Mouse (Mus musculus): ENCODE data around the gene Mta2. TPM values are rescaled to one million over a fixed set of nuclear protein-coding genes. Genes with fewer than 3 reads are reported as not detected.

Gene Mta2
- total and polyA plus RNA-seq, 3 experiments = 116 to 171 (median 167) TPM

- DNase-seq (ENCODE audit: low read depth, low spot score) = no peak
- Histone ChIP-seq H3K9ac (ENCODE audit: control insufficient read depth, low read depth, low read length, poor library complexity, severe bottlenecking) (no peak overlapping the region), H3K36me3 (ENCODE audit: control insufficient read depth in 1 of 2, insufficient read depth in 2 of 2, low read length in 2 of 2) (peaks cover 0 to 7% of the 10 kb centered on the region in 2 experiments; a peak in 2 of 4 replicates), H3K27me3 (ENCODE audit: control insufficient read depth in 1 of 2, insufficient read depth in 2 of 2, low read length in 2 of 2) (no peaks in the 10 kb centered on the region), H3K79me2 (ENCODE audit: control insufficient read depth, insufficient read depth, low read length, poor library complexity) (no peaks in the 10 kb centered on the region), H3K4me3 (ENCODE audit: control insufficient read depth in 1 of 2, insufficient read depth in 1 of 2, low read depth in 2 of 2, low read length in 2 of 2) (no peak overlapping the region), H3K27ac (ENCODE audit: control insufficient read depth, low read depth, low read length) (no peak overlapping the region), H3K9me3 (replicated peaks; ENCODE audit: insufficient read depth, low read length) (no peaks in the 10 kb centered on the region), H3K4me1 (ENCODE audit: control insufficient read depth in 1 of 2, insufficient read depth in 2 of 2, low read length in 2 of 2) (peaks cover 4 to 12% of the 10 kb centered on the region in 2 experiments; a peak in 3 of 4 replicates)
- no peak for TF ChIP-seq E2F4 (IDR thresholded peaks at IDR 0.05; ENCODE audit: borderline replicate concordance, low read depth, low read length)
- no peak for TF ChIP-seq JUND (IDR thresholded peaks at IDR 0.05; ENCODE audit: low read depth, low read length)
- TF ChIP-seq RAD21 (IDR thresholded peaks at IDR 0.05; ENCODE audit: low read depth, low read length) = no peak
- TF ChIP-seq ZC3H11A (IDR thresholded peaks at IDR 0.05; ENCODE audit: low read depth, low read length) = no peak
- no peak for TF ChIP-seq ELF1 (IDR thresholded peaks at IDR 0.05; ENCODE audit: low read depth, low read length)
- no peak for TF ChIP-seq TAL1 (IDR thresholded peaks at IDR 0.05; ENCODE audit: low read length)
- TF ChIP-seq MAZ (IDR thresholded peaks at IDR 0.05; ENCODE audit: low read depth, low read length) = no peak
- TF ChIP-seq CHD2 (IDR thresholded peaks at IDR 0.05; ENCODE audit: low read length) = no peak
- TF ChIP-seq TBP (IDR thresholded peaks at IDR 0.05; ENCODE audit: low read depth, low read length) = no peak
- TF ChIP-seq ZKSCAN1 (IDR thresholded peaks at IDR 0.05; ENCODE audit: low read depth, low read length) = no peak
- TF ChIP-seq MAX (IDR thresholded peaks at IDR 0.05; ENCODE audit: low read length) = no peak
- TF ChIP-seq ETS1 (IDR thresholded peaks at IDR 0.05; ENCODE audit: low read depth, low read length) = no peak
- no peak for TF ChIP-seq UBTF (IDR thresholded peaks at IDR 0.05; ENCODE audit: borderline replicate concordance, insufficient read depth, low read depth, low read length)
- no peak for TF ChIP-seq USF2 (IDR thresholded peaks at IDR 0.05; ENCODE audit: borderline replicate concordance in 1 of 2, insufficient read depth in 1 of 2, low read depth in 1 of 2, low read length in 2 of 2)
- no peak for TF ChIP-seq NRF1 (IDR thresholded peaks at IDR 0.05; ENCODE audit: insufficient read depth, low read depth, low read length, poor library complexity, severe bottlenecking)
- no peak for TF ChIP-seq RCOR1 (IDR thresholded peaks at IDR 0.05; ENCODE audit: low read depth, low read length)
- no peak for TF ChIP-seq POLR2A (IDR thresholded peaks at IDR 0.05; ENCODE audit: control insufficient read depth in 1 of 2, insufficient read depth in 1 of 2, low read depth in 1 of 2, low read length in 2 of 2, poor library complexity in 1 of 2)
- no peak for TF ChIP-seq MAFK (IDR thresholded peaks at IDR 0.05; ENCODE audit: borderline replicate concordance, low read depth, low read length)
Observed at GRCm38 (mm10) chr19:8936736-8937135, 4.9 kb upstream of the Mta2 start.

- Histone ChIP-seq H3K27ac (ENCODE audit: control insufficient read depth, low read depth, low read length) (no peak overlapping the region), H3K36me3 (ENCODE audit: control insufficient read depth in 1 of 2, insufficient read depth in 2 of 2, low read length in 2 of 2) (peaks cover 3 to 29% of the 10 kb centered on the region in 2 experiments)
Observed at GRCm38 (mm10) chr19:8940526-8941133, 1.0 kb upstream of the Mta2 start.

More at GRCm38 (mm10) chr19:8940526-8941133, 1.0 kb upstream of the Mta2 start:
- no peak overlapping the region for H3K9ac ChIP-seq (ENCODE audit: control insufficient read depth, low read depth, low read length, poor library complexity, severe bottlenecking)
- no peak for TF ChIP-seq MAX (IDR thresholded peaks at IDR 0.05; ENCODE audit: low read length)
- no peak for TF ChIP-seq POLR2AphosphoS2 (IDR thresholded peaks at IDR 0.05; ENCODE audit: low read length)
- no peak for TF ChIP-seq JUND (IDR thresholded peaks at IDR 0.05; ENCODE audit: low read depth, low read length)
- no peak for TF ChIP-seq ZMIZ1 (IDR thresholded peaks at IDR 0.05; ENCODE audit: low read depth, low read length)
- H3K27me3 ChIP-seq (ENCODE audit: control insufficient read depth in 1 of 2, insufficient read depth in 2 of 2, low read length in 2 of 2) = no peaks in the 10 kb centered on the region
- no peak overlapping the region for H3K4me3 ChIP-seq (ENCODE audit: control insufficient read depth in 1 of 2, insufficient read depth in 1 of 2, low read depth in 2 of 2, low read length in 2 of 2)
- H3K9me3 ChIP-seq (replicated peaks; ENCODE audit: insufficient read depth, low read length) = no peaks in the 10 kb centered on the region
- peaks cover 8 to 28% of the 10 kb centered on the region in 2 experiments for H3K4me1 ChIP-seq (ENCODE audit: control insufficient read depth in 1 of 2, insufficient read depth in 2 of 2, low read length in 2 of 2)
- H3K79me2 ChIP-seq (ENCODE audit: control insufficient read depth, insufficient read depth, low read length, poor library complexity) = peaks cover 32% of the 10 kb centered on the region
- DNase-seq (ENCODE audit: low read depth, low spot score) = no peak
